Mouse (Mus musculus): Measurements from ENCODE around the gene Gm3183.
"Not testable (repeated sequence)": the region's sequence is repeated elsewhere in the genome, so short reads cannot be mapped to it uniquely, and the experiment has no call there.

Gm3183 gene

DNA sequence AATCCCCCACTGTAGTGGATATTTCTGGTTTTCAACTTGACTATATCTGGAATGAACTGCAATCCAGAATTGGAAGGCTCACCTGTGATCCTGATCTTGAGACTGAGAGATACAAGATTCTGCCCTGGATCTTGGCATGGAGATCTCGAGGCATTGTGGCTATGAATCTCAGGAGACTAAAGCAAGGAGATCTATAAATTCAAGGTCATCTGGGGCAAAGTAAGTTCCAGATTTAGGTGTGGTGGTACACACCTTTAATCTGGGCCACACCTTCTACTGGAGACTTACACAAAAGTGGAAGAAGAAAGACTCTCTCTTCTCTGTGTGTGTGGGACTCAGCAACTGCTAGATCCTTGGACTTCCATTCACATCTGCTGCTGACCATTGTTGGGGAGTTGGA, at the start of gene Gm3183:
Gene Gm3183 (plus strand): TSS at position 301 of the 400 bp plus-strand sequence.
- not testable (repeated sequence) for DNase-seq

Data from liver (tissue).